23 mouse cellular contexts compared by ENCODE assay signal in the genomic region with DNA sequence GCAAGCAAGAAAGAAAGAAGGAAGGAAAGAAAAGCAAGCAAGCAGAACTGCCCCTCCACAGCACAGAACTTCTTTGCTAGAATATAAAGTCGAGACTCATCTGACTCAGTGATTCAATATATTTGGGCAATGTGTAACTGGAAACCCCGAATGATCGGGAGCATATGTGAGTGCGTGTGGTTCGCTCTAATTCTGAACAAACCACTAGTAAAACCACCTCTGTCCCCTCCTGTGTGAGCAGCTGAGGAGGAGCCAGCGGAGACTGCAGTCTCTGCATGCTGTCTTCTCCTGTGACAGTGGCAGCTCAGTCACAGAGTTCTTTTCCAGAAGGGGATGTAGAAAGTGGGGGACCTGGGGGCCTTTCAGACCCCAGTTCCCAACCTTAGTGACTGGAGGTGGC.
"Had no signal": no experiment of that assay in that cellular context is flagged by ENCODE, and none has a peak within 500 bp of the region (broad histone marks: within the 10 kb centered on the region; RNA-seq: fewer than 3 reads in every experiment).

No protein-coding gene starts in this region.

- H3K4me1 ChIP-seq: liver, embryonic 12.5 days; liver, embryonic 15.5 days; neural tube, embryonic 12.5 days had no signal

- H3K4me2 ChIP-seq: kidney, embryonic 15.5 days; limb, embryonic 13.5 days; liver, embryonic 12.5 days; liver, embryonic 15.5 days; lung, embryonic 15.5 days; midbrain, embryonic 11.5 days; neural tube, embryonic 12.5 days; neural tube, embryonic 15.5 days had no signal

- H3K27ac ChIP-seq: kidney, embryonic 15.5 days; left cerebral cortex, adult 2 months; limb, embryonic 13.5 days; liver, embryonic 12.5 days; liver, embryonic 15.5 days; lung, embryonic 15.5 days; neural tube, embryonic 12.5 days; neural tube, embryonic 15.5 days had no signal

- H3K27me3 ChIP-seq: liver, embryonic 12.5 days; liver, embryonic 15.5 days; lung, embryonic 15.5 days; neural tube, embryonic 12.5 days; neural tube, embryonic 15.5 days had no signal

- H3K36me3 ChIP-seq: kidney, embryonic 15.5 days; limb, embryonic 13.5 days; liver, embryonic 12.5 days; liver, embryonic 15.5 days; lung, embryonic 15.5 days; neural tube, embryonic 12.5 days; neural tube, embryonic 15.5 days had no signal

- H3K9ac ChIP-seq: kidney, embryonic 15.5 days; limb, embryonic 13.5 days; liver, embryonic 12.5 days; liver, embryonic 15.5 days; lung, embryonic 15.5 days; neural tube, embryonic 12.5 days; neural tube, embryonic 15.5 days had no signal

- H3K4me3 ChIP-seq: kidney, embryonic 15.5 days; left cerebral cortex, adult 2 months; limb, embryonic 13.5 days; liver, embryonic 12.5 days; liver, embryonic 15.5 days; lung, embryonic 15.5 days; neural tube, embryonic 12.5 days; neural tube, embryonic 15.5 days had no signal

- DNase-seq: kidney, adult 8-10 months; kidney, postnatal 10 days; kidney, postnatal 36 days; layer of hippocampus, postnatal 36 days; left cerebral cortex, postnatal 4 days; liver; lung, adult 18-20 months; lung, postnatal 14 days; lung, postnatal 4 days; midbrain, embryonic 14.5 days; retina, postnatal 1 day; right cerebral cortex, postnatal 25 days; thymus, adult 18-20 months; thymus, postnatal 4 days had no signal

- ATAC-seq: liver, embryonic 12.5 days had no signal

- H3K9me3 ChIP-seq: kidney, embryonic 15.5 days; liver, embryonic 12.5 days; liver, embryonic 15.5 days; lung, embryonic 15.5 days; neural tube, embryonic 12.5 days; neural tube, embryonic 15.5 days had no signal
